Mouse (Mus musculus): ENCODE measurements at regions not wholly inside any gene's neighbourhood (a gene's known extent, or its start where the extent isn't known, plus 50 kb on each side); places are given as distances from the start of the nearest gene placed in this dataset.

- no peak for TF ChIP-seq CTCF (IDR thresholded peaks at IDR 0.05; ENCODE audit: control insufficient read depth, insufficient read depth, insufficient read length)
- TF ChIP-seq MAX (IDR thresholded peaks at IDR 0.05): no peak
- TF ChIP-seq USF1 (IDR thresholded peaks at IDR 0.05; ENCODE audit: low read depth): no peak
Observed at GRCm38 (mm10) chr13:59244622-59245021, 340.4 kb downstream of the Agtpbp1 start.

Data from C2C12 (cell line).